Mouse (Mus musculus): ENCODE measurements at regions not wholly inside any gene's neighbourhood (a gene's known extent, or its start where the extent isn't known, plus 50 kb on each side); places are given as distances from the start of the nearest gene placed in this dataset.

- WGBS = 64% methylated on average over 7 of the region's 7 CpGs
Observed at GRCm38 (mm10) chr8:97308304-97308703, 1420.0 kb upstream of the Got2 start.

GRCm38 (mm10) chr8:97270582-97270981, 1382.2 kb upstream of the Got2 start:
- H3K4me1 ChIP-seq (ENCODE audit: control insufficient read depth, insufficient read depth, low read length) = no peaks in the 10 kb centered on the region
- H3K9ac ChIP-seq (ENCODE audit: low read depth, low read length) = no peak overlapping the region
- no peaks in the 10 kb centered on the region for H3K36me3 ChIP-seq (ENCODE audit: control insufficient read depth, insufficient read depth, low read length)
- TF ChIP-seq POLR2A (IDR thresholded peaks at IDR 0.05; ENCODE audit: extremely low read depth, insufficient read depth, low read length) (no peak), CTCF (IDR thresholded peaks at IDR 0.05; ENCODE audit: low read depth, low read length) (no peak)
- WGBS = 72% methylated on average over 3 of the region's 3 CpGs
- H3K4me3 ChIP-seq (ENCODE audit: insufficient read depth, low read depth, low read length) = no peak overlapping the region
- H3K27me3 ChIP-seq (ENCODE audit: control insufficient read depth, insufficient read depth, low read length) = no peaks in the 10 kb centered on the region
- H3K79me2 ChIP-seq (ENCODE audit: control insufficient read depth, insufficient read depth, low read length) = no peaks in the 10 kb centered on the region
- no peak overlapping the region for H3K27ac ChIP-seq (replicated peaks; ENCODE audit: insufficient read depth, low read depth, low read length)
- DNase-seq (ENCODE audit: extremely low read depth, low read depth, low spot score) = no peak

More at GRCm38 (mm10) chr8:97308304-97308703, 1420.0 kb upstream of the Got2 start:
- Histone ChIP-seq H3K4me3 (ENCODE audit: insufficient read depth, low read depth, low read length) (no peak overlapping the region), H3K27ac (replicated peaks; ENCODE audit: insufficient read depth, low read depth, low read length) (no peak overlapping the region), H3K36me3 (ENCODE audit: control insufficient read depth, insufficient read depth, low read length) (no peaks in the 10 kb centered on the region), H3K4me1 (ENCODE audit: control insufficient read depth, insufficient read depth, low read length) (no peaks in the 10 kb centered on the region), H3K9ac (ENCODE audit: low read depth, low read length) (no peak overlapping the region), H3K27me3 (ENCODE audit: control insufficient read depth, insufficient read depth, low read length) (no peaks in the 10 kb centered on the region), H3K79me2 (ENCODE audit: control insufficient read depth, insufficient read depth, low read length) (no peaks in the 10 kb centered on the region)
- DNase-seq (ENCODE audit: extremely low read depth, low read depth, low spot score) = no peak
- TF ChIP-seq POLR2A (IDR thresholded peaks at IDR 0.05; ENCODE audit: extremely low read depth, insufficient read depth, low read length) = no peak
- TF ChIP-seq CTCF (IDR thresholded peaks at IDR 0.05; ENCODE audit: low read depth, low read length) = no peak

- no peaks in the 10 kb centered on the region for H3K27me3 ChIP-seq (ENCODE audit: control insufficient read depth, insufficient read depth, low read length)
- no peak overlapping the region for H3K9ac ChIP-seq (ENCODE audit: low read depth, low read length)
- DNase-seq (ENCODE audit: extremely low read depth, low read depth, low spot score) = no peak
- no peaks in the 10 kb centered on the region for H3K79me2 ChIP-seq (ENCODE audit: control insufficient read depth, insufficient read depth, low read length)
- TF ChIP-seq POLR2A (IDR thresholded peaks at IDR 0.05; ENCODE audit: extremely low read depth, insufficient read depth, low read length) = no peak
- no peak for TF ChIP-seq CTCF (IDR thresholded peaks at IDR 0.05; ENCODE audit: low read depth, low read length)
- no peak overlapping the region for H3K27ac ChIP-seq (replicated peaks; ENCODE audit: insufficient read depth, low read depth, low read length)
- H3K4me1 ChIP-seq (ENCODE audit: control insufficient read depth, insufficient read depth, low read length) = no peaks in the 10 kb centered on the region
- 84% methylated on average over 1 of the region's 1 CpGs for WGBS
- no peaks in the 10 kb centered on the region for H3K36me3 ChIP-seq (ENCODE audit: control insufficient read depth, insufficient read depth, low read length)
- no peak overlapping the region for H3K4me3 ChIP-seq (ENCODE audit: insufficient read depth, low read depth, low read length)
Observed at GRCm38 (mm10) chr8:97260964-97261363, 1372.6 kb upstream of the Got2 start.

- Histone ChIP-seq H3K4me1 (ENCODE audit: control insufficient read depth, insufficient read depth, low read length) (no peaks in the 10 kb centered on the region), H3K4me3 (ENCODE audit: insufficient read depth, low read depth, low read length) (no peak overlapping the region), H3K36me3 (ENCODE audit: control insufficient read depth, insufficient read depth, low read length) (no peaks in the 10 kb centered on the region), H3K27ac (replicated peaks; ENCODE audit: insufficient read depth, low read depth, low read length) (no peak overlapping the region), H3K79me2 (ENCODE audit: control insufficient read depth, insufficient read depth, low read length) (no peaks in the 10 kb centered on the region), H3K9ac (ENCODE audit: low read depth, low read length) (no peak overlapping the region), H3K27me3 (ENCODE audit: control insufficient read depth, insufficient read depth, low read length) (no peaks in the 10 kb centered on the region)
- TF ChIP-seq CTCF (IDR thresholded peaks at IDR 0.05; ENCODE audit: low read depth, low read length) (no peak), POLR2A (IDR thresholded peaks at IDR 0.05; ENCODE audit: extremely low read depth, insufficient read depth, low read length) (no peak)
- DNase-seq (ENCODE audit: extremely low read depth, low read depth, low spot score) = no peak
Observed at GRCm38 (mm10) chr8:97254169-97254568, 1365.8 kb upstream of the Got2 start.

- Histone ChIP-seq H3K79me2 (ENCODE audit: control insufficient read depth, insufficient read depth, low read length) (no peaks in the 10 kb centered on the region), H3K27ac (replicated peaks; ENCODE audit: insufficient read depth, low read depth, low read length) (no peak overlapping the region), H3K4me1 (ENCODE audit: control insufficient read depth, insufficient read depth, low read length) (no peaks in the 10 kb centered on the region), H3K4me3 (ENCODE audit: insufficient read depth, low read depth, low read length) (no peak overlapping the region), H3K9ac (ENCODE audit: low read depth, low read length) (no peak overlapping the region), H3K27me3 (ENCODE audit: control insufficient read depth, insufficient read depth, low read length) (no peaks in the 10 kb centered on the region), H3K36me3 (ENCODE audit: control insufficient read depth, insufficient read depth, low read length) (no peaks in the 10 kb centered on the region)
- TF ChIP-seq CTCF (IDR thresholded peaks at IDR 0.05; ENCODE audit: low read depth, low read length) (no peak), POLR2A (IDR thresholded peaks at IDR 0.05; ENCODE audit: extremely low read depth, insufficient read depth, low read length) (no peak)
- DNase-seq (ENCODE audit: extremely low read depth, low read depth, low spot score) = no peak
- 83% methylated on average over 3 of the region's 3 CpGs for WGBS
Observed at GRCm38 (mm10) chr8:97252232-97252631, 1363.9 kb upstream of the Got2 start.

- no peaks in the 10 kb centered on the region for H3K36me3 ChIP-seq (ENCODE audit: control insufficient read depth, insufficient read depth, low read length)
- TF ChIP-seq POLR2A (IDR thresholded peaks at IDR 0.05; ENCODE audit: extremely low read depth, insufficient read depth, low read length) (no peak), CTCF (IDR thresholded peaks at IDR 0.05; ENCODE audit: low read depth, low read length) (no peak)
- H3K9ac ChIP-seq (ENCODE audit: low read depth, low read length) = no peak overlapping the region
- no peaks in the 10 kb centered on the region for H3K4me1 ChIP-seq (ENCODE audit: control insufficient read depth, insufficient read depth, low read length)
- no peak overlapping the region for H3K27ac ChIP-seq (replicated peaks; ENCODE audit: insufficient read depth, low read depth, low read length)
- no peaks in the 10 kb centered on the region for H3K27me3 ChIP-seq (ENCODE audit: control insufficient read depth, insufficient read depth, low read length)
- no peaks in the 10 kb centered on the region for H3K79me2 ChIP-seq (ENCODE audit: control insufficient read depth, insufficient read depth, low read length)
- H3K4me3 ChIP-seq (ENCODE audit: insufficient read depth, low read depth, low read length) = no peak overlapping the region
- DNase-seq (ENCODE audit: extremely low read depth, low read depth, low spot score) = no peak
- 80% methylated on average over 5 of the region's 5 CpGs for WGBS
Observed at GRCm38 (mm10) chr8:97251458-97251865, 1363.1 kb upstream of the Got2 start.
